Mouse (Mus musculus) urinary bladder, postnatal 0 days (tissue): ENCODE measurements around the gene Gm1993. TPM values are rescaled to one million over a fixed set of nuclear protein-coding genes. Genes with fewer than 3 reads are reported as not detected.

Experiments
- polyA plus RNA-seq: library from polyadenylated mRNA; unstranded; fragments of >200 nt; fragmentation: Nextera tagmentation; extraction: Ambion mirVana; gene quantifications from 2 replicates; pipeline ENCODE4 v1.2.1, GENCODE M21; 2015

The Gm1993 gene
- not detected in 2 replicates for polyA plus RNA-seq

GRCm38 (mm10) chrX:25570352-25570751 lies at the start of gene Gm1993:
TSS of gene Gm1993 (minus strand) at chrX:25570452.

